Comparison of ENCODE assay signal across 30 mouse cellular contexts in genomic region chr5:3653801-3654200, GRCm38 (mm10). TPM values are rescaled to one million over a fixed set of nuclear protein-coding genes. Genes with fewer than 3 reads are reported as not detected.
DNase-seq lines count a peak whose midpoint lies in the region; ATAC-seq and TF ChIP-seq lines count a peak whose summit lies in the region.
"Had no signal": no experiment of that assay in that cellular context is flagged by ENCODE, and none has a peak within 500 bp of the region (broad histone marks: within the 10 kb centered on the region; RNA-seq: fewer than 3 reads in every experiment).

No protein-coding gene starts in this region.

- peaks cover 0 to 15% of the 10 kb centered on the region in 2 experiments; a peak in 2 of 4 replicates for H3K4me1 ChIP-seq in CH12.LX (ENCODE audit: control insufficient read depth in 1 of 2, insufficient read depth in 2 of 2)
- H3K4me1 ChIP-seq: forebrain, embryonic 10.5 days; forebrain, embryonic 13.5 days; heart, embryonic 12.5 days; heart, embryonic 15.5 days; hindbrain, embryonic 10.5 days; hindbrain, embryonic 13.5 days had no signal

- TF ChIP-seq RAD21 in CH12.LX (IDR thresholded peaks at IDR 0.05; ENCODE audit: low read depth, low read length), result no peak

- no peak overlapping the region for H3K4me2 ChIP-seq in CH12.LX (ENCODE audit: insufficient read depth, low read depth, poor library complexity, severe bottlenecking)
- H3K4me2 ChIP-seq: forebrain, embryonic 13.5 days; heart, embryonic 12.5 days; heart, embryonic 15.5 days; hindbrain, embryonic 13.5 days had no signal

- H3K27me3 ChIP-seq in CH12.LX (replicated peaks), result no peaks in the 10 kb centered on the region
- no peaks in the 10 kb centered on the region for H3K27me3 ChIP-seq in splenic B cell, adult 2 months (ENCODE audit: control insufficient read depth, insufficient read depth, low read length, poor library complexity, severe bottlenecking)
- H3K27me3 ChIP-seq: forebrain, embryonic 13.5 days; heart, embryonic 12.5 days; heart, embryonic 15.5 days; hindbrain, embryonic 13.5 days had no signal

- dilution Hi-C loops in CH12.LX (cut with MboI; ENCODE audit: extremely low pct_ligation_motif_present, extremely low pct_unique_long_range_greater_than_20kb, low sequenced_read_pairs), result no loop called here

- in situ Hi-C loops in CH12.LX (cut with MboI; ENCODE audit: low pct_ligation_motif_present, low pct_unique_long_range_greater_than_20kb, low sequenced_read_pairs), result no loop called here

- no peak overlapping the region for H3K27ac ChIP-seq in CH12.LX (ENCODE audit: insufficient read depth, low read depth)
- H3K27ac ChIP-seq: forebrain, embryonic 10.5 days; forebrain, embryonic 13.5 days; heart, embryonic 15.5 days; hindbrain, embryonic 10.5 days; hindbrain, embryonic 13.5 days had no signal

- H3K9ac ChIP-seq in CH12.LX (ENCODE audit: insufficient read depth, low read depth), result no peak overlapping the region
- H3K9ac ChIP-seq: forebrain, embryonic 13.5 days; heart, embryonic 12.5 days; heart, embryonic 15.5 days; hindbrain, embryonic 13.5 days had no signal

- DNase-seq in A20 (ENCODE audit: low read depth, low spot score) (peak; percentile 66), CH12.LX (ENCODE audit: extremely low read depth) (peak; percentile 24)
- DNase-seq in splenic B cell, adult 2 months (ENCODE audit: low read depth, low spot score), result peak; percentile 54
- no peak for DNase-seq in yolk sac, embryonic 10.5 days (ENCODE audit: low spot score)
- DNase-seq in kidney, adult 11 months, result no peak
- no peak for DNase-seq in spleen, adult 12 weeks (ENCODE audit: low spot score)
- DNase-seq: adrenal gland, adult 2 months; adrenal gland, postnatal 14 days; cerebellum, adult 11-12 months; cerebellum, adult 8-10 months; cerebellum, postnatal 14 days; gastrocnemius, postnatal 10 days; gastrocnemius, postnatal 36 days; heart, adult 11 months; heart, postnatal 10 days; heart, postnatal 36 days had no signal

- peaks cover 1% of the 10 kb centered on the region for H3K9me3 ChIP-seq in CH12.LX (replicated peaks; ENCODE audit: low read length)
- H3K9me3 ChIP-seq: forebrain, embryonic 10.5 days; forebrain, embryonic 13.5 days; heart, embryonic 12.5 days; heart, embryonic 15.5 days; hindbrain, embryonic 10.5 days; hindbrain, embryonic 13.5 days had no signal

- no peaks in the 10 kb centered on the region for H3K79me2 ChIP-seq in CH12.LX (replicated peaks; ENCODE audit: control insufficient read depth, extremely low read depth, insufficient read depth, poor library complexity, severe bottlenecking)

- TF ChIP-seq POLR2A in CH12.LX (IDR thresholded peaks at IDR 0.05; ENCODE audit: low read depth, low read length), result no peak

- TF ChIP-seq EP300 in CH12.LX (IDR thresholded peaks at IDR 0.05; ENCODE audit: low read length), result no peak

- TF ChIP-seq CTCF in CH12.LX (conservative IDR thresholded peaks at IDR 0.05 in 1 of 2, IDR thresholded peaks at IDR 0.05 in 1 of 2; ENCODE audit: low read depth in 2 of 2, low read length in 2 of 2), result no peak

- ATAC-seq in megakaryocyte, adult 5-6 weeks (ENCODE audit: poor library complexity, severe bottlenecking), result 0 out of 2 replicates have a peak, but pooled peaks have one; percentile 33
- ATAC-seq: forebrain, embryonic 13.5 days; forebrain, embryonic 16.5 days; hindbrain, embryonic 16.5 days had no signal

- no peak overlapping the region for H3K4me3 ChIP-seq in CH12.LX (replicated peaks in 1 of 3; ENCODE audit: low read depth in 2 of 3, low read length in 2 of 3, poor library complexity in 1 of 3)
- H3K4me3 ChIP-seq: forebrain, embryonic 10.5 days; forebrain, embryonic 13.5 days; heart, embryonic 12.5 days; heart, embryonic 15.5 days; hindbrain, embryonic 10.5 days; hindbrain, embryonic 13.5 days had no signal

- no peaks in the 10 kb centered on the region for H3K36me3 ChIP-seq in CH12.LX (replicated peaks in 1 of 2; ENCODE audit: control insufficient read depth in 1 of 2, insufficient read depth in 1 of 2, low read length in 1 of 2)
- H3K36me3 ChIP-seq in splenic B cell, adult 2 months (ENCODE audit: control insufficient read depth, insufficient read depth, low read length, poor library complexity, severe bottlenecking), result no peaks in the 10 kb centered on the region
- H3K36me3 ChIP-seq: forebrain, embryonic 10.5 days; G1E; heart, embryonic 12.5 days; heart, embryonic 15.5 days; hindbrain, embryonic 10.5 days; hindbrain, embryonic 13.5 days had no signal

TF ChIP-seq in CH12.LX, 34 proteins besides CTCF, POLR2A, EP300 and RAD21:
- TF ChIP-seq USF2 (conservative IDR thresholded peaks at IDR 0.05; ENCODE audit: low read depth, low read length), result no peak
- TF ChIP-seq HCFC1 (IDR thresholded peaks at IDR 0.05; ENCODE audit: low read depth, low read length), result no peak
- TF ChIP-seq ZC3H11A (IDR thresholded peaks at IDR 0.05; ENCODE audit: low read depth, low read length), result no peak
- no peak for TF ChIP-seq MYC (IDR thresholded peaks at IDR 0.05; ENCODE audit: low read depth, low read length)
- TF ChIP-seq GABPA (IDR thresholded peaks at IDR 0.05; ENCODE audit: insufficient replicate concordance, low read depth, low read length), result no peak
- no peak for TF ChIP-seq ZNF384 (IDR thresholded peaks at IDR 0.05; ENCODE audit: low read depth, low read length)
- TF ChIP-seq CHD1 (IDR thresholded peaks at IDR 0.05; ENCODE audit: low read depth, low read length), result no peak
- no peak for TF ChIP-seq ZKSCAN1 (IDR thresholded peaks at IDR 0.05; ENCODE audit: borderline replicate concordance, low read depth, low read length)
- no peak for TF ChIP-seq MXI1 (IDR thresholded peaks at IDR 0.05; ENCODE audit: low read depth, low read length)
- no peak for TF ChIP-seq JUND (conservative IDR thresholded peaks at IDR 0.05; ENCODE audit: low read depth, low read length)
- TF ChIP-seq KAT2A (IDR thresholded peaks at IDR 0.05; ENCODE audit: insufficient replicate concordance, low read length), result no peak
- TF ChIP-seq ZMIZ1 (IDR thresholded peaks at IDR 0.05; ENCODE audit: low read depth, low read length), result no peak
- TF ChIP-seq POLR2AphosphoS2 (IDR thresholded peaks at IDR 0.05; ENCODE audit: low read depth, low read length), result no peak
- TF ChIP-seq RCOR1 (conservative IDR thresholded peaks at IDR 0.05; ENCODE audit: low read depth, low read length), result no peak
- TF ChIP-seq UBTF (IDR thresholded peaks at IDR 0.05; ENCODE audit: low read depth, low read length), result no peak
- no peak for TF ChIP-seq CHD2 (IDR thresholded peaks at IDR 0.05; ENCODE audit: low read length)
- TF ChIP-seq PAX5 (IDR thresholded peaks at IDR 0.05; ENCODE audit: low read length), result no peak
- no peak for TF ChIP-seq E2F4 (IDR thresholded peaks at IDR 0.05; ENCODE audit: insufficient replicate concordance, low read depth, low read length)

RNA-seq across cellular contexts. Expression of gene Tmbim7, which starts 2.8 kb away (rescaled TPM):
- total RNA-seq in CH12.LX (2012; rRNA removed), result not detected in 2 replicates
- not detected in 2 replicates for total RNA-seq in CH12.LX (2014; rRNA removed)
- not detected in 2 replicates for polyA plus RNA-seq in CH12.LX (2012; ENCODE audit: insufficient read length, low read depth)
- total RNA-seq in megakaryocyte, adult 5-6 weeks (2015), result 0.59 TPM in 1 of 2 replicates, not detected in the other
- total RNA-seq in megakaryocyte, adult 5-6 weeks (2017), result not detected in 2 replicates
- total RNA-seq: adrenal gland, adult 2 months; adrenal gland, postnatal 14 days; adrenal gland, postnatal 4 days; G1E; gastrocnemius, adult 18-20 months; gastrocnemius, postnatal 10 days; gastrocnemius, postnatal 36 days; heart, postnatal 10 days; heart, postnatal 36 days had no signal
- polyA plus RNA-seq: adrenal gland, adult 2 months; embryonic facial prominence, embryonic 11.5 days; embryonic facial prominence, embryonic 14.5 days; forebrain, embryonic 10.5 days; forebrain, embryonic 13.5 days; forebrain, embryonic 16.5 days; G1E; heart, embryonic 12.5 days; heart, embryonic 15.5 days; hindbrain, embryonic 10.5 days; hindbrain, embryonic 13.5 days; hindbrain, embryonic 16.5 days had no signal

RNA-seq across cellular contexts. Expression of gene Gatad1, which starts 3.2 kb away (rescaled TPM):
- total RNA-seq in CH12.LX (2012; rRNA removed) (51.2 and 58.8 TPM in 2 replicates), CH12.LX (2014; rRNA removed) (97.3 and 111 TPM in 2 replicates)
- 119 and 133 TPM in 2 replicates for polyA plus RNA-seq in CH12.LX (2012; ENCODE audit: insufficient read length, low read depth)
- 116 and 122 TPM in 2 replicates for total RNA-seq in megakaryocyte, adult 5-6 weeks (2015)
- total RNA-seq in megakaryocyte, adult 5-6 weeks (2017), result 160 and 173 TPM in 2 replicates

RNA-seq across cellular contexts. Expression of gene Rbm48, which starts 57.4 kb away (rescaled TPM):
- total RNA-seq in CH12.LX (2012; rRNA removed) (8.4 and 8.7 TPM in 2 replicates), CH12.LX (2014; rRNA removed) (15.9 and 17.8 TPM in 2 replicates)
- polyA plus RNA-seq in CH12.LX (2012; ENCODE audit: insufficient read length, low read depth), result 11.5 and 14.2 TPM in 2 replicates
- total RNA-seq in megakaryocyte, adult 5-6 weeks (2015), result 9.8 and 10.4 TPM in 2 replicates
- total RNA-seq in megakaryocyte, adult 5-6 weeks (2017), result 17.4 and 18.1 TPM in 2 replicates

RNA-seq across cellular contexts. Expression of gene Pex1, which starts 57.9 kb away (rescaled TPM):
- total RNA-seq in CH12.LX (2012; rRNA removed) (5.8 and 8.4 TPM in 2 replicates), CH12.LX (2014; rRNA removed) (10.3 and 11.2 TPM in 2 replicates)
- polyA plus RNA-seq in CH12.LX (2012; ENCODE audit: insufficient read length, low read depth), result 10.5 and 14.4 TPM in 2 replicates
- 10.4 and 22.3 TPM in 2 replicates for total RNA-seq in megakaryocyte, adult 5-6 weeks (2015)
- total RNA-seq in megakaryocyte, adult 5-6 weeks (2017), result 16.6 TPM in 2 replicates

Comparison
In these comparisons a context has a peak if more than half of its experiments do, and no peak if none do; other contexts are left out.
1. DNase-seq: peak in A20 (single experiment), CH12.LX (single experiment) and splenic B cell, adult 2 months (single experiment); none in yolk sac, embryonic 10.5 days (single experiment), kidney, adult 11 months (single experiment) and spleen, adult 12 weeks (single experiment).